ENCODE assay signal across 8 mouse cellular contexts in genomic region chr4:117786963-117787362, GRCm38 (mm10). TPM values are rescaled to one million over a fixed set of nuclear protein-coding genes. Genes with fewer than 3 reads are reported as not detected.
A peak's percentile ranks its signal among the peaks of the same experiment; 100 is the strongest.
DNase-seq lines count a peak whose midpoint lies in the region; ATAC-seq lines count a peak whose summit lies in the region.

No protein-coding gene starts in this region.

- no peaks in the 10 kb centered on the region for H3K27me3 ChIP-seq in lung, embryonic 15.5 days
- H3K27me3 ChIP-seq in heart, embryonic 12.5 days (replicated peaks): no peaks in the 10 kb centered on the region
- no peaks in the 10 kb centered on the region for H3K27me3 ChIP-seq in midbrain, embryonic 12.5 days

- peak overlapping the region; percentile 29; the same call in 1 of the 2 replicates for H3K4me2 ChIP-seq in lung, embryonic 15.5 days
- H3K4me2 ChIP-seq in heart, embryonic 12.5 days: peak overlapping the region; percentile 51
- 0 out of 2 replicates have a peak overlapping the region, but pooled peaks have one; percentile 16 for H3K4me2 ChIP-seq in midbrain, embryonic 12.5 days (replicated peaks)

- no peak overlapping the region for H3K4me3 ChIP-seq in lung, embryonic 15.5 days
- peak overlapping the region; percentile 11 for H3K4me3 ChIP-seq in heart, embryonic 12.5 days
- H3K4me3 ChIP-seq in midbrain, embryonic 12.5 days: no peak overlapping the region

- H3K36me3 ChIP-seq in lung, embryonic 15.5 days: no peaks in the 10 kb centered on the region
- no peaks in the 10 kb centered on the region for H3K36me3 ChIP-seq in heart, embryonic 12.5 days
- H3K36me3 ChIP-seq in midbrain, embryonic 12.5 days: no peaks in the 10 kb centered on the region

- ATAC-seq in lung, embryonic 15.5 days (ENCODE audit: borderline replicate concordance, extremely low read depth, low FRiP score, low TSS enrichment): peak; percentile 65; the same call in 1 of the 2 replicates
- peak; percentile 73 for ATAC-seq in heart, embryonic 12.5 days (ENCODE audit: insufficient number of reproducible peaks, low FRiP score)
- no peak for ATAC-seq in midbrain, embryonic 12.5 days (ENCODE audit: low FRiP score, low read depth)

- no peak for DNase-seq in lung, postnatal 14 days
- DNase-seq in kidney, postnatal 10 days: peak; percentile 38
- DNase-seq in right cerebral cortex, postnatal 14 days: no peak
- no peak for DNase-seq in thymus, postnatal 36 days
- DNase-seq in left cerebral cortex, adult 9 months (ENCODE audit: low spot score in 2 of 2): no peak

- H3K9ac ChIP-seq in lung, embryonic 15.5 days: no peak overlapping the region
- H3K9ac ChIP-seq in heart, embryonic 12.5 days: no peak overlapping the region
- H3K9ac ChIP-seq in midbrain, embryonic 12.5 days (replicated peaks): no peak overlapping the region

- H3K9me3 ChIP-seq in lung, embryonic 15.5 days: no peaks in the 10 kb centered on the region
- 0 out of 2 replicates have a peak, but pooled peaks cover 6% of the 10 kb centered on the region for H3K9me3 ChIP-seq in heart, embryonic 12.5 days (replicated peaks)
- no peaks in the 10 kb centered on the region for H3K9me3 ChIP-seq in midbrain, embryonic 12.5 days

- H3K4me1 ChIP-seq in lung, embryonic 15.5 days: no peaks in the 10 kb centered on the region
- peaks cover 3% of the 10 kb centered on the region; the same call in 1 of the 2 replicates for H3K4me1 ChIP-seq in heart, embryonic 12.5 days (replicated peaks)
- H3K4me1 ChIP-seq in midbrain, embryonic 12.5 days: no peaks in the 10 kb centered on the region

- 21% methylated on average over 8 of the region's 8 CpGs for WGBS in lung, embryonic 15.5 days
- 26% methylated on average over 8 of the region's 8 CpGs for WGBS in heart, embryonic 12.5 days
- 32% methylated on average over 8 of the region's 8 CpGs for WGBS in midbrain, embryonic 12.5 days

- no peak overlapping the region for H3K27ac ChIP-seq in lung, embryonic 15.5 days
- no peak overlapping the region for H3K27ac ChIP-seq in heart, embryonic 12.5 days (ENCODE audit: poor library complexity, severe bottlenecking)
- H3K27ac ChIP-seq in midbrain, embryonic 12.5 days (replicated peaks): no peak overlapping the region

RNA-seq across cellular contexts. Expression of gene Klf17, which starts 21.5 kb away (rescaled TPM):
- not detected in 2 replicates for polyA plus RNA-seq in lung, embryonic 15.5 days (2015; fragmentation: Nextera tagmentation; extraction: Ambion mirVana)
- not detected in 2 replicates for polyA plus RNA-seq in heart, embryonic 12.5 days (2016; fragmentation: Nextera tagmentation; extraction: Ambion mirVana)
- polyA plus RNA-seq in midbrain, embryonic 12.5 days (2016; fragmentation: Nextera tagmentation; extraction: Ambion mirVana): not detected in 2 replicates

RNA-seq across cellular contexts. Expression of gene Slc6a9, which starts 47.3 kb away (rescaled TPM):
- polyA plus RNA-seq in lung, embryonic 15.5 days (2015; fragmentation: Nextera tagmentation; extraction: Ambion mirVana): 8.0 and 8.9 TPM in 2 replicates
- polyA plus RNA-seq in heart, embryonic 12.5 days (2016; fragmentation: Nextera tagmentation; extraction: Ambion mirVana): 10.3 and 10.8 TPM in 2 replicates
- 10.4 and 12.4 TPM in 2 replicates for polyA plus RNA-seq in midbrain, embryonic 12.5 days (2016; fragmentation: Nextera tagmentation; extraction: Ambion mirVana)
